Mouse (Mus musculus) kidney, embryonic 15.5 days (tissue): Measurements from ENCODE around the gene Paf1. TPM values are rescaled to one million over a fixed set of nuclear protein-coding genes. Genes with fewer than 3 reads are reported as not detected.

ENCODE experiments used
- ATAC-seq: fragments of 200-750 bp; cut with Nextera tagmentation; replicated peaks from 2 replicates; pipeline ENCODE4 v1.8.0; 2017; ENCODE audit warnings: moderate TSS enrichment; ENCODE audit not compliant: low FRiP score
- H3K27ac ChIP-seq: fragments of 300-500 bp; sonication (generic); 2 replicates; pipeline ENCODE4 v1.5.1; 2015; ENCODE audit warnings: mild to moderate bottlenecking, inconsistent platforms
- H3K27me3 ChIP-seq: fragments of 300-500 bp; sonication (generic); 2 replicates; pipeline ENCODE4 v1.6.1; 2015; ENCODE audit warnings: inconsistent platforms
- H3K36me3 ChIP-seq: fragments of 300-500 bp; sonication (generic); 2 replicates; pipeline ENCODE4 v1.6.1; 2015; ENCODE audit warnings: inconsistent platforms
- H3K4me1 ChIP-seq: fragments of 300-500 bp; sonication (generic); 2 replicates; pipeline ENCODE4 v1.6.1; 2015; ENCODE audit warnings: inconsistent platforms
- H3K4me2 ChIP-seq: fragments of 300-500 bp; sonication (generic); 2 replicates; pipeline ENCODE4 v1.6.1; 2015; ENCODE audit warnings: moderate library complexity, mild to moderate bottlenecking, inconsistent platforms
- H3K4me3 ChIP-seq: fragments of 300-500 bp; sonication (generic); replicated peaks from 2 replicates; pipeline ENCODE4 v1.5.1; 2015; ENCODE audit warnings: mild to moderate bottlenecking, inconsistent platforms
- H3K9ac ChIP-seq: fragments of 300-500 bp; sonication (generic); 2 replicates; pipeline ENCODE4 v1.6.1; 2015; ENCODE audit warnings: mild to moderate bottlenecking, inconsistent platforms
- H3K9me3 ChIP-seq: fragments of 300-500 bp; sonication (generic); replicated peaks from 2 replicates; pipeline ENCODE4 v1.6.1; 2016; ENCODE audit warnings: inconsistent platforms
- WGBS: fragments of 180-500 bp; shearing (Covaris S2); methylation state at CpG from one replicate; pipeline ENCODE4 v1.1.7; 2015; ENCODE audit warnings: mixed read lengths; 5-methylcytosine and 5-hydroxymethylcytosine counted together
- polyA plus RNA-seq: library from polyadenylated mRNA; unstranded; fragments of >200 nt; fragmentation: Nextera tagmentation; extraction: Ambion mirVana; gene quantifications from 2 replicates; pipeline ENCODE4 v1.2.1, GENCODE M21; 2015

The Paf1 gene
- polyA plus RNA-seq, 1 experiment from 2014 or later: 100 TPM

- H3K9ac ChIP-seq: no peak overlapping the region
- H3K4me1 ChIP-seq: peaks cover 14% of the 10 kb centered on the region; the same call in 1 of the 2 replicates
- H3K36me3 ChIP-seq: no peaks in the 10 kb centered on the region
- WGBS: 85% methylated on average over 13 of the region's 13 CpGs
- no peak overlapping the region for H3K27ac ChIP-seq
- H3K4me3 ChIP-seq: no peak overlapping the region
- no peak for ATAC-seq
- H3K9me3 ChIP-seq: no peaks in the 10 kb centered on the region
- no peak overlapping the region for H3K4me2 ChIP-seq
- 0 out of 2 replicates have a peak, but pooled peaks cover 7% of the 10 kb centered on the region for H3K27me3 ChIP-seq
These were observed 51.7 kb downstream of the Paf1 start for GRCm38 (mm10) chr7:28444344-28444974.

- H3K4me1 ChIP-seq: peaks cover 14% of the 10 kb centered on the region; the same call in 1 of the 2 replicates
- 6% methylated on average over 12 of the region's 12 CpGs for WGBS
- H3K4me3 ChIP-seq: no peak overlapping the region
- 0 out of 2 replicates have a peak, but pooled peaks cover 7% of the 10 kb centered on the region for H3K27me3 ChIP-seq
- no peak overlapping the region for H3K9ac ChIP-seq
- H3K9me3 ChIP-seq: no peaks in the 10 kb centered on the region
- H3K36me3 ChIP-seq: no peaks in the 10 kb centered on the region
- no peak for ATAC-seq
- no peak overlapping the region for H3K27ac ChIP-seq
- no peak overlapping the region for H3K4me2 ChIP-seq
These were observed 53.7 kb downstream of the Paf1 start for GRCm38 (mm10) chr7:28446446-28446845.

- Histone ChIP-seq H3K4me1 (peaks cover 16% of the 10 kb centered on the region), H3K9me3 (no peaks in the 10 kb centered on the region), H3K36me3 (no peaks in the 10 kb centered on the region), H3K4me3 (no peak overlapping the region), H3K27ac (no peak overlapping the region), H3K9ac (no peak overlapping the region), H3K4me2 (no peak overlapping the region), H3K27me3 (0 out of 2 replicates have a peak, but pooled peaks cover 7% of the 10 kb centered on the region)
- 24% methylated on average over 12 of the region's 12 CpGs for WGBS
- ATAC-seq: no peak
These were observed 54.5 kb downstream of the Paf1 start for GRCm38 (mm10) chr7:28447101-28447830.

- no peak overlapping the region for H3K27ac ChIP-seq
- WGBS: 68% methylated on average over 13 of the region's 13 CpGs
- no peak for ATAC-seq
- H3K9me3 ChIP-seq: no peaks in the 10 kb centered on the region
- H3K4me2 ChIP-seq: no peak overlapping the region
- no peaks in the 10 kb centered on the region for H3K36me3 ChIP-seq
- peaks cover 22% of the 10 kb centered on the region for H3K4me1 ChIP-seq
- H3K4me3 ChIP-seq: no peak overlapping the region
- H3K27me3 ChIP-seq: 0 out of 2 replicates have a peak, but pooled peaks cover 7% of the 10 kb centered on the region
- H3K9ac ChIP-seq: no peak overlapping the region
These were observed 55.4 kb downstream of the Paf1 start for GRCm38 (mm10) chr7:28447865-28448820.

Other genes starting within 250 kb of the Paf1 start
- 147 and 154 TPM in 2 replicates for gene Fbl, start 223.2 kb upstream of the Paf1 start, polyA plus RNA-seq
- 14.3 and 15.7 TPM in 2 replicates for gene Dyrk1b, start 213.5 kb upstream of the Paf1 start, polyA plus RNA-seq
- 1.8 and 2.1 TPM in 2 replicates for gene Eid2, start 125.1 kb upstream of the Paf1 start, polyA plus RNA-seq
- gene Eid2b, start 115.2 kb upstream of the Paf1 start, polyA plus RNA-seq: 11.4 and 11.6 TPM in 2 replicates
- gene Selenov, start 101.8 kb upstream of the Paf1 start, polyA plus RNA-seq: 0.42 and 0.57 TPM in 2 replicates
- gene Dll3, start 90.7 kb upstream of the Paf1 start, polyA plus RNA-seq: 0.52 and 0.63 TPM in 2 replicates
- gene Timm50, start 80.9 kb upstream of the Paf1 start, polyA plus RNA-seq: 154 and 160 TPM in 2 replicates
- gene Supt5, start 54.2 kb upstream of the Paf1 start, polyA plus RNA-seq: 91.0 and 104 TPM in 2 replicates
- 995 and 1,159 TPM in 2 replicates for gene Rps16, start 42.3 kb upstream of the Paf1 start, polyA plus RNA-seq
- 69.9 and 84.6 TPM in 2 replicates for gene Plekhg2, start 20.4 kb upstream of the Paf1 start, polyA plus RNA-seq
- 16.2 TPM in 2 replicates for gene Zfp36, start 12.7 kb upstream of the Paf1 start, polyA plus RNA-seq
- gene Med29, start 243 bp upstream of the Paf1 start, polyA plus RNA-seq: 52.6 and 57.7 TPM in 2 replicates
- gene Gmfg, start 44.5 kb downstream of the Paf1 start, polyA plus RNA-seq: 16.4 and 17.3 TPM in 2 replicates
- 2.6 and 2.8 TPM in 2 replicates for gene Lrfn1, start 59.0 kb downstream of the Paf1 start, polyA plus RNA-seq
- gene Ifnl2, start 117.5 kb downstream of the Paf1 start, polyA plus RNA-seq: not detected in 2 replicates
- gene Ifnl3, start 129.9 kb downstream of the Paf1 start, polyA plus RNA-seq: not detected in 2 replicates
- not detected in 2 replicates for gene Sycn, start 147.9 kb downstream of the Paf1 start, polyA plus RNA-seq
- gene Nccrp1, start 154.3 kb downstream of the Paf1 start, polyA plus RNA-seq: 0.14 TPM in 1 of 2 replicates, not detected in the other
- gene Samd4b, start 205.2 kb downstream of the Paf1 start, polyA plus RNA-seq: 28.8 and 33.6 TPM in 2 replicates
- 63.9 and 72.1 TPM in 2 replicates for gene Pak4, start 205.2 kb downstream of the Paf1 start, polyA plus RNA-seq
- gene Acp7, start 238.4 kb downstream of the Paf1 start, polyA plus RNA-seq: not detected in 2 replicates